ENCODE assay signal across 8 mouse cellular contexts in genomic region chr9:51102963-51103807, GRCm38 (mm10). TPM values are rescaled to one million over a fixed set of nuclear protein-coding genes. Genes with fewer than 3 reads are reported as not detected.
A peak's percentile ranks its signal among the peaks of the same experiment; 100 is the strongest.
DNase-seq lines count a peak whose midpoint lies in the region; ATAC-seq and TF ChIP-seq lines count a peak whose summit lies in the region.

No protein-coding gene starts in this region.

- peak overlapping the region; percentile 69 for H3ac ChIP-seq in C2C12 (ENCODE audit: control insufficient read depth, insufficient read length, low read depth)

- no peaks in the 10 kb centered on the region for H3K9me3 ChIP-seq in embryonic facial prominence, embryonic 14.5 days (ENCODE audit: control insufficient read depth, low read length)
- H3K9me3 ChIP-seq in heart, embryonic 13.5 days = no peaks in the 10 kb centered on the region
- H3K9me3 ChIP-seq in kidney, embryonic 16.5 days (ENCODE audit: low read length) = no peaks in the 10 kb centered on the region
- no peaks in the 10 kb centered on the region for H3K9me3 ChIP-seq in liver, embryonic 15.5 days (replicated peaks)
- H3K9me3 ChIP-seq in neural tube, embryonic 14.5 days (ENCODE audit: control insufficient read depth, low read length) = no peaks in the 10 kb centered on the region

- peaks cover 11% of the 10 kb centered on the region; the same call in 1 of the 2 replicates for H3K4me1 ChIP-seq in embryonic facial prominence, embryonic 14.5 days (ENCODE audit: control insufficient read depth, insufficient read depth, low read length)
- H3K4me1 ChIP-seq in heart, embryonic 13.5 days = peaks cover 15% of the 10 kb centered on the region
- H3K4me1 ChIP-seq in kidney, embryonic 16.5 days (ENCODE audit: insufficient read depth, low read length) = peaks cover 18% of the 10 kb centered on the region
- H3K4me1 ChIP-seq in liver, embryonic 15.5 days (replicated peaks) = no peaks in the 10 kb centered on the region; the same call in 1 of the 2 replicates
- 0 out of 2 replicates have a peak, but pooled peaks cover 2% of the 10 kb centered on the region for H3K4me1 ChIP-seq in neural tube, embryonic 14.5 days (ENCODE audit: control insufficient read depth, insufficient read depth, low read length)

- 2% methylated on average over 35 of the region's 44 CpGs for WGBS in embryonic facial prominence, embryonic 14.5 days
- WGBS in heart, embryonic 13.5 days = 2% methylated on average over 44 of the region's 44 CpGs
- WGBS in kidney, embryonic 16.5 days = 1% methylated on average over 42 of the region's 44 CpGs
- 1% methylated on average over 44 of the region's 44 CpGs for WGBS in liver, embryonic 15.5 days (ENCODE audit: insufficient replicate concordance)
- 1% methylated on average over 44 of the region's 44 CpGs for WGBS in neural tube, embryonic 14.5 days

- peak overlapping the region; percentile 73 for H3K9ac ChIP-seq in embryonic facial prominence, embryonic 14.5 days (ENCODE audit: low read depth, low read length)
- H3K9ac ChIP-seq in heart, embryonic 13.5 days = peak overlapping the region; percentile 83
- peak overlapping the region; percentile 69 for H3K9ac ChIP-seq in kidney, embryonic 16.5 days (replicated peaks; ENCODE audit: low read length)
- H3K9ac ChIP-seq in liver, embryonic 15.5 days = no peak overlapping the region
- peak overlapping the region; percentile 68 for H3K9ac ChIP-seq in neural tube, embryonic 14.5 days (replicated peaks; ENCODE audit: low read depth, low read length)

- TF ChIP-seq CTCF in C2C12 (IDR thresholded peaks at IDR 0.05; ENCODE audit: control insufficient read depth, insufficient read depth, insufficient read length) = no peak

- no peaks in the 10 kb centered on the region for H3K79me2 ChIP-seq in C2C12 (ENCODE audit: control insufficient read depth, insufficient read depth)

- H3K79me3 ChIP-seq in C2C12 (ENCODE audit: low read depth) = no peaks in the 10 kb centered on the region

- peak; percentile 50; the same call in 1 of the 2 replicates for ATAC-seq in embryonic facial prominence, embryonic 14.5 days (ENCODE audit: low read depth)
- no peak for ATAC-seq in heart, embryonic 13.5 days (ENCODE audit: extremely low read depth, insufficient number of reproducible peaks, low FRiP score, low TSS enrichment)
- peak; percentile 72 for ATAC-seq in kidney, embryonic 16.5 days (ENCODE audit: low FRiP score, low TSS enrichment)
- no peak for ATAC-seq in liver, embryonic 15.5 days (ENCODE audit: insufficient read depth)
- ATAC-seq in neural tube, embryonic 14.5 days (ENCODE audit: low read depth) = peak; percentile 81

- H3K36me3 ChIP-seq in C2C12 (ENCODE audit: control insufficient read depth, insufficient read depth) = no peaks in the 10 kb centered on the region
- H3K36me3 ChIP-seq in embryonic facial prominence, embryonic 14.5 days (ENCODE audit: control insufficient read depth, insufficient read depth, low read length) = no peaks in the 10 kb centered on the region
- no peaks in the 10 kb centered on the region for H3K36me3 ChIP-seq in heart, embryonic 13.5 days
- no peaks in the 10 kb centered on the region for H3K36me3 ChIP-seq in kidney, embryonic 16.5 days (ENCODE audit: insufficient read depth, low read length)
- H3K36me3 ChIP-seq in liver, embryonic 15.5 days (replicated peaks) = no peaks in the 10 kb centered on the region
- no peaks in the 10 kb centered on the region for H3K36me3 ChIP-seq in neural tube, embryonic 14.5 days (ENCODE audit: control insufficient read depth, insufficient read depth, low read length)

- H3K27ac ChIP-seq in embryonic facial prominence, embryonic 14.5 days (replicated peaks; ENCODE audit: low read depth, low read length) = no peak overlapping the region
- no peak overlapping the region for H3K27ac ChIP-seq in heart, embryonic 13.5 days (replicated peaks)
- H3K27ac ChIP-seq in kidney, embryonic 16.5 days (ENCODE audit: low read length) = no peak overlapping the region
- H3K27ac ChIP-seq in liver, embryonic 15.5 days (replicated peaks) = no peak overlapping the region
- no peak overlapping the region for H3K27ac ChIP-seq in neural tube, embryonic 14.5 days (ENCODE audit: low read depth, low read length)

- peak overlapping the region; percentile 31 for H3K4me3 ChIP-seq in C2C12 (ENCODE audit: insufficient read depth, poor library complexity, severe bottlenecking)
- peak overlapping the region; percentile 58 for H3K4me3 ChIP-seq in embryonic facial prominence, embryonic 14.5 days (ENCODE audit: low read depth, low read length)
- H3K4me3 ChIP-seq in heart, embryonic 13.5 days = peak overlapping the region; percentile 68
- H3K4me3 ChIP-seq in kidney, embryonic 16.5 days (ENCODE audit: low read length) = peak overlapping the region; percentile 59
- peak overlapping the region; percentile 43 for H3K4me3 ChIP-seq in liver, embryonic 15.5 days (replicated peaks)
- peak overlapping the region; percentile 56 for H3K4me3 ChIP-seq in neural tube, embryonic 14.5 days (ENCODE audit: low read depth, low read length)

- no peaks in the 10 kb centered on the region for H3K27me3 ChIP-seq in C2C12 (ENCODE audit: control insufficient read depth, insufficient read depth, insufficient read length)
- H3K27me3 ChIP-seq in embryonic facial prominence, embryonic 14.5 days (replicated peaks; ENCODE audit: control insufficient read depth, insufficient read depth, low read length) = peaks cover 10% of the 10 kb centered on the region; the same call in 1 of the 2 replicates
- peaks cover 28% of the 10 kb centered on the region for H3K27me3 ChIP-seq in heart, embryonic 13.5 days (replicated peaks)
- no peaks in the 10 kb centered on the region for H3K27me3 ChIP-seq in kidney, embryonic 16.5 days (ENCODE audit: insufficient read depth, low read length)
- H3K27me3 ChIP-seq in liver, embryonic 15.5 days = peaks cover 69% of the 10 kb centered on the region
- no peaks in the 10 kb centered on the region for H3K27me3 ChIP-seq in neural tube, embryonic 14.5 days (ENCODE audit: control insufficient read depth, insufficient read depth, low read length)

- H3K4me2 ChIP-seq in embryonic facial prominence, embryonic 14.5 days (ENCODE audit: low read depth, low read length) = peak overlapping the region; percentile 100
- peak overlapping the region; percentile 100 for H3K4me2 ChIP-seq in heart, embryonic 13.5 days
- H3K4me2 ChIP-seq in kidney, embryonic 16.5 days (replicated peaks; ENCODE audit: low read depth, low read length) = peak overlapping the region; percentile 99
- H3K4me2 ChIP-seq in liver, embryonic 15.5 days = peak overlapping the region; percentile 70
- H3K4me2 ChIP-seq in neural tube, embryonic 14.5 days (ENCODE audit: low read depth, low read length) = peak overlapping the region; percentile 99

- peak; percentile 79 for DNase-seq in adrenal gland, postnatal 10 days
- DNase-seq in embryonic facial prominence, embryonic 14.5 days (ENCODE audit: low spot score) = peak; percentile 56
- peak; percentile 48 for DNase-seq in urinary bladder, postnatal 25 days (ENCODE audit: low spot score)

TF ChIP-seq in C2C12, 6 proteins besides CTCF, POLR2A, EP300 and RAD21:
- TF ChIP-seq MYOG (IDR thresholded peaks at IDR 0.05; ENCODE audit: control insufficient read depth, extremely low read depth, insufficient read length) (no peak), FOSL1 (IDR thresholded peaks at IDR 0.05; ENCODE audit: insufficient read depth, low read length, poor library complexity, severe bottlenecking) (no peak), MAX (IDR thresholded peaks at IDR 0.05) (peak; percentile 79), CEBPB (IDR thresholded peaks at IDR 0.05; ENCODE audit: low read depth) (no peak), USF1 (IDR thresholded peaks at IDR 0.05; ENCODE audit: low read depth) (no peak), MYOD1 (IDR thresholded peaks at IDR 0.05; ENCODE audit: control insufficient read depth, insufficient read length, low read depth) (no peak)

RNA-seq across cellular contexts. Expression of gene 4833427G06Rik, which starts 1.3 kb away (rescaled TPM):
- polyA plus RNA-seq in C2C12 (2012; fragmentation: generic; extraction: Trizol) = 2.0 TPM
- not detected for total RNA-seq in adrenal gland, postnatal 10 days (2021)
- polyA plus RNA-seq in embryonic facial prominence, embryonic 14.5 days (2014; fragmentation: Nextera tagmentation; extraction: Ambion mirVana) = 0.93 and 5.0 TPM in 2 replicates
- not detected in 2 replicates for polyA plus RNA-seq in heart, embryonic 13.5 days (2015; fragmentation: Nextera tagmentation; extraction: Ambion mirVana)
- not detected in 2 replicates for polyA plus RNA-seq in kidney, embryonic 16.5 days (2015; fragmentation: Nextera tagmentation; extraction: Ambion mirVana)
- not detected in 2 replicates for polyA plus RNA-seq in liver, embryonic 15.5 days (2015; fragmentation: Nextera tagmentation; extraction: Ambion mirVana)
- polyA plus RNA-seq in neural tube, embryonic 14.5 days (2014; fragmentation: Nextera tagmentation; extraction: Ambion mirVana) = 0.21 and 0.28 TPM in 2 replicates

RNA-seq across cellular contexts. Expression of gene Layn, which starts 26.3 kb away (rescaled TPM):
- 28.8 TPM for polyA plus RNA-seq in C2C12 (2012; fragmentation: generic; extraction: Trizol)
- total RNA-seq in adrenal gland, postnatal 10 days (2021) = 1 to 10 TPM; 6.4 to 8.2 TPM
- polyA plus RNA-seq in embryonic facial prominence, embryonic 14.5 days (2014; fragmentation: Nextera tagmentation; extraction: Ambion mirVana) = 5.0 and 6.0 TPM in 2 replicates
- 8.3 and 8.6 TPM in 2 replicates for polyA plus RNA-seq in heart, embryonic 13.5 days (2015; fragmentation: Nextera tagmentation; extraction: Ambion mirVana)
- 7.3 and 7.6 TPM in 2 replicates for polyA plus RNA-seq in kidney, embryonic 16.5 days (2015; fragmentation: Nextera tagmentation; extraction: Ambion mirVana)
- polyA plus RNA-seq in liver, embryonic 15.5 days (2015; fragmentation: Nextera tagmentation; extraction: Ambion mirVana) = 1.7 and 1.8 TPM in 2 replicates
- polyA plus RNA-seq in neural tube, embryonic 14.5 days (2014; fragmentation: Nextera tagmentation; extraction: Ambion mirVana) = 2.2 and 4.1 TPM in 2 replicates

RNA-seq across cellular contexts. Expression of gene Btg4, which starts 42.5 kb away (rescaled TPM):
- not detected for polyA plus RNA-seq in C2C12 (2012; fragmentation: generic; extraction: Trizol)
- total RNA-seq in adrenal gland, postnatal 10 days (2021) = not detected
- 0.31 and 0.39 TPM in 2 replicates for polyA plus RNA-seq in embryonic facial prominence, embryonic 14.5 days (2014; fragmentation: Nextera tagmentation; extraction: Ambion mirVana)
- not detected in 2 replicates for polyA plus RNA-seq in heart, embryonic 13.5 days (2015; fragmentation: Nextera tagmentation; extraction: Ambion mirVana)
- not detected in 2 replicates for polyA plus RNA-seq in kidney, embryonic 16.5 days (2015; fragmentation: Nextera tagmentation; extraction: Ambion mirVana)
- polyA plus RNA-seq in liver, embryonic 15.5 days (2015; fragmentation: Nextera tagmentation; extraction: Ambion mirVana) = not detected in 2 replicates
- polyA plus RNA-seq in neural tube, embryonic 14.5 days (2014; fragmentation: Nextera tagmentation; extraction: Ambion mirVana) = not detected in 2 replicates

Comparison
In these comparisons a context has a peak if more than half of its experiments do, and no peak if none do; other contexts are left out.
1. ATAC-seq: peak in embryonic facial prominence, embryonic 14.5 days (single experiment), kidney, embryonic 16.5 days (single experiment) and neural tube, embryonic 14.5 days (single experiment); none in heart, embryonic 13.5 days (single experiment) and liver, embryonic 15.5 days (single experiment).
2. Peak in every context shown above with its lines, with median percentiles within 50 percentile points of each other: H3K4me3 ChIP-seq, DNase-seq and H3K4me2 ChIP-seq.